Mouse (Mus musculus): ENCODE data around the gene Id1.

DNA sequence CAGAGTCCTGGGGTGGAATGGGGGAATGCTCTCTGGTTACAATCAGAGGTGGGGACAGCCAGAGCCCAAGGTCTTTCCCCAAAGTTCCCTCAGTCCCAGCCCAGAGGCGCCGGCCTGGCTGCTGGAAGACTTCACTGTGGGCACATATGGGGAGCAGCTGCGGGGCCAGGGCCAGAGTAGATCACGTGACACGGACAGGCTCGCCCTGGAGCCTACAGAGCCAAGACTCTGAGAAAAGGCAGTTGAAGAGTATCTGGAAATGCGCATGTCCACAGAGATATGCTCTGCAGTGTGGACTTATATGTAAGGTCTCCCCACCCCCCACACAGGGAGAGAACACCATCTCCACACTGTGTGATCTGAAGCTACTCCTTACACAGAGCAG lies 6.4 kb upstream of the Id1 start:
- no peak for TF ChIP-seq POLR2A (IDR thresholded peaks at IDR 0.05; ENCODE audit: extremely low read depth, insufficient read depth, low read length)
- no peak for TF ChIP-seq CTCF (IDR thresholded peaks at IDR 0.05; ENCODE audit: low read depth, low read length)
